In genomic region chr2:44271455-44272346, GRCm38 (mm10) we compare ENCODE assay signal across 11 mouse cellular contexts.
DNase-seq lines count a peak whose midpoint lies in the region; ATAC-seq and TF ChIP-seq lines count a peak whose summit lies in the region.
"Had no signal": no experiment of that assay in that cellular context is flagged by ENCODE, and none has a peak within 500 bp of the region (broad histone marks: within the 10 kb centered on the region; RNA-seq: fewer than 3 reads in every experiment).

No protein-coding gene starts in this region.

- H3K4me2 ChIP-seq in lung, embryonic 16.5 days (ENCODE audit: low read depth, low read length) = no peak overlapping the region
- H3K4me2 ChIP-seq in hindbrain, embryonic 12.5 days (replicated peaks) = peak overlapping the region; percentile 31
- no peak overlapping the region for H3K4me2 ChIP-seq in midbrain, embryonic 11.5 days
- H3K4me2 ChIP-seq in stomach, postnatal 0 days (replicated peaks; ENCODE audit: low read depth) = no peak overlapping the region; the same call in 1 of the 2 replicates

- DNase-seq in lung, postnatal 4 days = no peak
- DNase-seq in midbrain, embryonic 11.5 days (ENCODE audit: low spot score, missing footprints) = peak; percentile 86
- no peak for DNase-seq in stomach, postnatal 0 days (ENCODE audit: low spot score)
- no peak for DNase-seq in heart, adult 11 months
- DNase-seq in layer of hippocampus, adult 9-10 months (ENCODE audit: low spot score) = no peak
- DNase-seq in urinary bladder, postnatal 25 days (ENCODE audit: low spot score) = no peak
- DNase-seq: gastrocnemius, postnatal 36 days; liver, postnatal 0 days; right cerebral cortex, postnatal 4 days had no signal

- H3K4me1 ChIP-seq in lung, embryonic 16.5 days (replicated peaks; ENCODE audit: control insufficient read depth, insufficient read depth, low read length) = peaks cover 8% of the 10 kb centered on the region
- peaks cover 10% of the 10 kb centered on the region for H3K4me1 ChIP-seq in hindbrain, embryonic 12.5 days
- peaks cover 8% of the 10 kb centered on the region for H3K4me1 ChIP-seq in midbrain, embryonic 11.5 days (ENCODE audit: control insufficient read depth, insufficient read depth, low read length)
- H3K4me1 ChIP-seq in stomach, postnatal 0 days (replicated peaks; ENCODE audit: control insufficient read depth, insufficient read depth) = no peaks in the 10 kb centered on the region

- 41% methylated on average over 17 of the region's 17 CpGs for WGBS in lung, embryonic 16.5 days
- 29% methylated on average over 17 of the region's 17 CpGs for WGBS in hindbrain, embryonic 12.5 days
- 38% methylated on average over 17 of the region's 17 CpGs for WGBS in midbrain, embryonic 11.5 days
- 40% methylated on average over 17 of the region's 17 CpGs for WGBS in stomach, postnatal 0 days

- ATAC-seq in lung, embryonic 16.5 days (ENCODE audit: low read depth) = peak; percentile 62
- no peak for ATAC-seq in hindbrain, embryonic 12.5 days (ENCODE audit: low FRiP score)
- peak; percentile 59; the same call in 1 of the 2 replicates for ATAC-seq in midbrain, embryonic 11.5 days (ENCODE audit: low FRiP score)
- peak; percentile 42; the same call in 1 of the 2 replicates for ATAC-seq in stomach, postnatal 0 days (ENCODE audit: low FRiP score, low TSS enrichment)
- ATAC-seq: liver, postnatal 0 days had no signal

- H3K9ac ChIP-seq in lung, embryonic 16.5 days (ENCODE audit: low read length) = peak overlapping the region; percentile 25; the same call in 1 of the 2 replicates
- no peak overlapping the region for H3K9ac ChIP-seq in hindbrain, embryonic 12.5 days
- no peak overlapping the region for H3K9ac ChIP-seq in midbrain, embryonic 11.5 days (ENCODE audit: low read length)
- H3K9ac ChIP-seq in stomach, postnatal 0 days (ENCODE audit: low read length) = no peak overlapping the region
- H3K9ac ChIP-seq: liver, postnatal 0 days had no signal

- no peaks in the 10 kb centered on the region for H3K9me3 ChIP-seq in lung, embryonic 16.5 days (ENCODE audit: control insufficient read depth, low read length)
- H3K9me3 ChIP-seq in hindbrain, embryonic 12.5 days (replicated peaks) = no peaks in the 10 kb centered on the region
- H3K9me3 ChIP-seq in midbrain, embryonic 11.5 days (ENCODE audit: control insufficient read depth, low read length) = no peaks in the 10 kb centered on the region
- H3K9me3 ChIP-seq in stomach, postnatal 0 days (ENCODE audit: control insufficient read depth, low read length) = no peaks in the 10 kb centered on the region

- TF ChIP-seq EP300 in stomach, postnatal 0 days (optimal IDR thresholded peaks at IDR 0.05) = no peak

- no peaks in the 10 kb centered on the region for H3K36me3 ChIP-seq in lung, embryonic 16.5 days (ENCODE audit: control insufficient read depth, insufficient read depth, low read length)
- no peaks in the 10 kb centered on the region for H3K36me3 ChIP-seq in hindbrain, embryonic 12.5 days
- H3K36me3 ChIP-seq in midbrain, embryonic 11.5 days (ENCODE audit: control insufficient read depth, insufficient read depth, low read length) = no peaks in the 10 kb centered on the region
- H3K36me3 ChIP-seq in stomach, postnatal 0 days (ENCODE audit: control insufficient read depth, insufficient read depth, low read length) = no peaks in the 10 kb centered on the region

- H3K4me3 ChIP-seq in lung, embryonic 16.5 days (ENCODE audit: low read length) = no peak overlapping the region
- H3K4me3 ChIP-seq in hindbrain, embryonic 12.5 days = no peak overlapping the region
- no peak overlapping the region for H3K4me3 ChIP-seq in midbrain, embryonic 11.5 days (ENCODE audit: low read depth, low read length)
- no peak overlapping the region for H3K4me3 ChIP-seq in stomach, postnatal 0 days (ENCODE audit: low read depth, low read length)

- peak overlapping the region; percentile 78 for H3K27ac ChIP-seq in lung, embryonic 16.5 days (ENCODE audit: low read length)
- no peak overlapping the region for H3K27ac ChIP-seq in hindbrain, embryonic 12.5 days
- H3K27ac ChIP-seq in midbrain, embryonic 11.5 days (ENCODE audit: low read depth, low read length) = no peak overlapping the region
- H3K27ac ChIP-seq in stomach, postnatal 0 days (replicated peaks) = peak overlapping the region; percentile 74

- H3K27me3 ChIP-seq in lung, embryonic 16.5 days (ENCODE audit: control insufficient read depth, insufficient read depth, low read depth, low read length) = no peaks in the 10 kb centered on the region
- H3K27me3 ChIP-seq in hindbrain, embryonic 12.5 days = no peaks in the 10 kb centered on the region; the same call in 1 of the 2 replicates
- no peaks in the 10 kb centered on the region for H3K27me3 ChIP-seq in midbrain, embryonic 11.5 days (ENCODE audit: control insufficient read depth, insufficient read depth, low read length)
- H3K27me3 ChIP-seq in stomach, postnatal 0 days (ENCODE audit: control insufficient read depth, insufficient read depth, low read length) = no peaks in the 10 kb centered on the region

- no peak for TF ChIP-seq CTCF in stomach, postnatal 0 days (IDR thresholded peaks at IDR 0.05; ENCODE audit: low read depth)

Comparison
In these comparisons a context has a peak if more than half of its experiments do, and no peak if none do; other contexts are left out.
1. H3K27ac ChIP-seq: peak in lung, embryonic 16.5 days (single experiment) and stomach, postnatal 0 days (single experiment); none in hindbrain, embryonic 12.5 days (single experiment) and midbrain, embryonic 11.5 days (single experiment).